Mouse (Mus musculus) liver, embryonic 16.5 days (tissue): ENCODE measurements around the gene Adcy5. TPM values are rescaled to one million over a fixed set of nuclear protein-coding genes. Genes with fewer than 3 reads are reported as not detected.

Source experiments
- ATAC-seq: fragments of 200-750 bp; cut with Nextera tagmentation; 2 replicates; pipeline ENCODE4 v1.8.0; 2017; ENCODE audit warnings: low read depth, mild to moderate bottlenecking, moderate number of reproducible peaks, moderate library complexity
- H3K27ac ChIP-seq: fragments of 300-500 bp; sonication (generic); 2 replicates; pipeline ENCODE4 v1.5.1; 2014; ENCODE audit warnings: mild to moderate bottlenecking, low read length
- H3K27me3 ChIP-seq: fragments of 300-500 bp; sonication (generic); 2 replicates; pipeline ENCODE4 v1.6.1; 2014; ENCODE audit warnings: low read depth, low read length, mixed read lengths; ENCODE audit not compliant: control insufficient read depth, insufficient read depth
- H3K36me3 ChIP-seq: fragments of 300-500 bp; sonication (generic); 2 replicates; pipeline ENCODE4 v1.6.1; 2014; ENCODE audit warnings: mild to moderate bottlenecking; ENCODE audit not compliant: control insufficient read depth, insufficient read depth
- H3K4me1 ChIP-seq: fragments of 300-500 bp; sonication (generic); 2 replicates; pipeline ENCODE4 v1.6.1; 2014; ENCODE audit warnings: low read depth, low read length, mixed read lengths; ENCODE audit not compliant: control insufficient read depth
- H3K4me2 ChIP-seq: fragments of 300-500 bp; sonication (generic); 2 replicates; pipeline ENCODE4 v1.6.1; 2014; ENCODE audit warnings: low read depth, low read length, mixed read lengths
- H3K4me3 ChIP-seq: fragments of 300-500 bp; sonication (generic); 2 replicates; pipeline ENCODE4 v1.5.1; 2014; ENCODE audit warnings: low read depth, mild to moderate bottlenecking, low read length
- H3K9ac ChIP-seq: fragments of 300-500 bp; sonication (generic); 2 replicates; pipeline ENCODE4 v1.6.1; 2014; ENCODE audit warnings: low read depth, low read length
- H3K9me3 ChIP-seq: fragments of 300-500 bp; sonication (generic); replicated peaks from 2 replicates; pipeline ENCODE4 v1.6.1; 2016; ENCODE audit warnings: low read length; ENCODE audit not compliant: control insufficient read depth
- WGBS: fragments of 180-500 bp; shearing (Covaris S2); extraction: QIAGEN DNeasy Blood & Tissue Kit; methylation state at CpG from one replicate; pipeline ENCODE4 v1.1.7; 2014; ENCODE audit not compliant: insufficient replicate concordance; 5-methylcytosine and 5-hydroxymethylcytosine counted together
- polyA plus RNA-seq: library from polyadenylated mRNA; unstranded; fragments of >200 nt; fragmentation: Nextera tagmentation; extraction: Ambion mirVana; gene quantifications from 2 replicates; pipeline ENCODE4 v1.2.1, GENCODE M21; 2015

The Adcy5 gene
- polyA plus RNA-seq, 1 experiment from 2014 or later, result 0.22 TPM

DNA sequence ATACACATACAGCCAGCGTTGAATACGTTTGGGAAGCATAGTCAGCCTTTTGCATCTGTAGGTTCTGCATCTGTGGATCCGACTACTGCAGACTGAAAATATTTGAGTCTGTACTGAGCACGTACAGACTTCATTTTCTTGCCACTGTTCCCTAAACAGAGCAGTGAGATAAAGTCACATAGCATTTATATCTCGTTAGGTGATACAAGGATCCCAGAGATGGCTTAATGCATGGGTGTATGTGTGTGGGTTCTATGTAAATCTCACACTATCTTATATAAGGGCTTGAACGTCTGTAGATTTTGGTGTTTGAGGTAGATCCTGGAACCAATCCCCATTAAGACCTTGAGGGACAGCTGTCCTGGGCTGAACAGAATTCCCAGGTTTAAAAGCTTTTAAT is 10.7 kb downstream of the Adcy5 start:
- no peaks in the 10 kb centered on the region for H3K4me1 ChIP-seq
- 61% methylated on average over 6 of the region's 6 CpGs for WGBS
- 0 out of 2 replicates have a peak, but pooled peaks cover 2% of the 10 kb centered on the region for H3K27me3 ChIP-seq
- no peak overlapping the region for H3K4me3 ChIP-seq
- H3K9me3 ChIP-seq, result no peaks in the 10 kb centered on the region
- H3K36me3 ChIP-seq, result no peaks in the 10 kb centered on the region
- no peak for ATAC-seq
- no peak overlapping the region for H3K27ac ChIP-seq
- H3K4me2 ChIP-seq, result no peak overlapping the region
- H3K9ac ChIP-seq, result no peak overlapping the region

DNA sequence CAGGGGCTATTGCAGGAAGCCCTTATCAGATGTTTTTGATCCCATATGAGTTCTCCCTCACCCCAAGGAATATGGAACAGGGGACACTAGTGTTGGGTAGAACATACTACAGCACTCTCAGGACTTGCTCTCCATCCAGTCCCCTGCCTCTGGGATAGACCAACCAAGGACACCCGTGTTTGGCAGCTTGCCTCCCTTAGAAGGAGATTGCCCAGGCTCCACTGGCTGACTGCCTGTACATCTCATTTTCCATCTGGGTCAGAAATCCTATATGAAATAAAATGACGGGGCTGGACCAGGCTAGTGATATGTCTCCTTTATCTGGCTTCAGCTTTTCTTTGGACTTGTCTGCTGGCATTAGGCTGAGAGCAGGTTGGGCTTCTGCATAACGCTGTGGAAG is 11.1 kb downstream of the Adcy5 start:
- no peak overlapping the region for H3K9ac ChIP-seq
- H3K4me3 ChIP-seq, result no peak overlapping the region
- H3K36me3 ChIP-seq, result no peaks in the 10 kb centered on the region
- ATAC-seq, result no peak
- H3K4me1 ChIP-seq, result no peaks in the 10 kb centered on the region
- H3K9me3 ChIP-seq, result no peaks in the 10 kb centered on the region
- H3K27ac ChIP-seq, result no peak overlapping the region
- 74% methylated on average over 3 of the region's 3 CpGs for WGBS
- 0 out of 2 replicates have a peak, but pooled peaks cover 2% of the 10 kb centered on the region for H3K27me3 ChIP-seq
- H3K4me2 ChIP-seq, result no peak overlapping the region

DNA sequence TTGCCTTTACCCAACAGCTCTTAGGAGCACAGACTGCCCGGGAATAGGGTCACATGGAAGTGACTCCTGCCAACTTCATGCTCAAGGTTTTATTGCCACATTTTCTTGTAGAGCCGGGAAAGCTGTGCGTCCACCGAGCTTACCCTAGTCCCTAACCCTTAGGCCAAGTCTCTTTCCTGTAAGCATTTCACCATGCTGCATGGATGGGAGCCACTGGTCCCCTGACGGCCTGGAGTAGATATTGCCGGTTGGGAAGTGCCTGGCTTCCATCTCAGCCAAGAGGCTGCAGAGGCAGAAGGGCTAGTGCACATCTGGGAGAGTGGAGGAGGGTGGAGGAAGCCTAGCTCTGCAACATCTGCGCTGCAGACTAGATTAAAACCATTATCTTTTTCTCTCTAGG is 14.8 kb downstream of the Adcy5 start:
- H3K9ac ChIP-seq, result no peak overlapping the region
- no peak overlapping the region for H3K27ac ChIP-seq
- no peak overlapping the region for H3K4me3 ChIP-seq
- no peaks in the 10 kb centered on the region for H3K36me3 ChIP-seq
- H3K4me2 ChIP-seq, result no peak overlapping the region
- H3K9me3 ChIP-seq, result no peaks in the 10 kb centered on the region
- no peaks in the 10 kb centered on the region for H3K4me1 ChIP-seq
- H3K27me3 ChIP-seq, result no peaks in the 10 kb centered on the region
- no peak for ATAC-seq
- 60% methylated on average over 7 of the region's 7 CpGs for WGBS

DNA sequence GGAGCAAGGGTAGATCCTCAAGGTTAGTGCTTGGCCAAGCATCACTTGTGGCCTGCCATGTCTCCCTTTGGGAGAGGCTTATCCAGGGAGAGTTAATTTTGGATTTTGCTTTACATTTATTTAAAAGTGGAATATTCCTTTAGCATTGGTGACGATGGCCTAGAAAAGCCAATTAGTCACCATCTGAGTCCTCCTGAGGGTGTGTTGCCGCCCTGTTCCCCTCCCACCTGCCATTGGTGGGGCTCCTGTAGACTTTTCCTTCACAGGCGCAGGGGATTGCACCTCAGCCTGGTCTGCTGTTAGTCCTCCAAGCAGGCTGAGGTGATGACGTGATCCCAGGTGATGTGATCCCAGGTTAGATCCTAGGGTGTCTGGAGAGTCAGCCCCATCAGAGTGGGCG is 17.5 kb downstream of the Adcy5 start:
- Histone ChIP-seq H3K9me3 (no peaks in the 10 kb centered on the region), H3K27me3 (no peaks in the 10 kb centered on the region), H3K27ac (no peak overlapping the region), H3K4me1 (no peaks in the 10 kb centered on the region), H3K4me3 (no peak overlapping the region), H3K36me3 (no peaks in the 10 kb centered on the region), H3K9ac (no peak overlapping the region), H3K4me2 (no peak overlapping the region)
- WGBS, result 57% methylated on average over 5 of the region's 5 CpGs
- no peak for ATAC-seq

DNA sequence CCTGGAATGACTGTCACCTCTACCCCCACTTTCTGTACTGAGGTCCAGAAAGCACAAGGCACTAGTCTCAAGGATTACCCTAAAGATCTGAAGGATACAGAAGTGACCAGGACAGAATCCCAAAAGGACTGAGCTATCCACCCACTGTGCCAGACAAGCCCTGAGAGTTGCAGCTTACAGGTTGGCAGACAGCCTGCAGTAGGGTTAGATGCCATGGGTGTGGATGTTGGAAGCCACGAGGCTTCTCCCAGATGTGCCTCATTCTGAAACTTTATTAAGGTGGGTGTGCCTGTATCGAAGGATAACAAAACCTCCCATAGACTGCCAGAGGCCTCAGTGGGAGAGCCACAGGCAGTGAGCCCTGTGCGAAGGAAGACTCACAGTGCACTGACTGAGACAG is 23.8 kb downstream of the Adcy5 start:
- WGBS, result 55% methylated on average over 3 of the region's 3 CpGs
- no peak overlapping the region for H3K27ac ChIP-seq
- ATAC-seq, result no peak

DNA sequence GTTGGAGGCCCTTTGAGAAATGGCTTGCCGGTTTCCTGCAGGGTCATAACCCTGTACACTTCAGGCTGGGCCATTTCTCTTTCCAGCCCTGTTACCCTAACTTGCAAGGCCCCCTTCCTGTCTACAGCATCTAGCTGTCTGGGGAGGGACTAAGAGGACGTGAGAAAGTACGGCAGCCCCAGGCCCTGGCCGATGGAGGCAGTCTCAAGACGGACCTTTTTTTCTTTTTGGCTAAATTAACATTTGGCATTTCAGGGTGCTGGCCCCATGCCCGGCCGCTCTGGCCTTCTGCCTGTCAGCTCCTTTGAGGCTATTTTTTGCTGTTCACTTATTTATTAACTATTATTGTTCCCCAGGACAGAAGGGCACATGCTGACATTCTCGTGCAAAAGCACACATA is 24.4 kb downstream of the Adcy5 start:
- H3K9ac ChIP-seq, result no peak overlapping the region

More for the DNA sequence above, 23.8 kb downstream of the Adcy5 start:
- no peak overlapping the region for H3K9ac ChIP-seq
- H3K4me1 ChIP-seq, result no peaks in the 10 kb centered on the region
- no peaks in the 10 kb centered on the region for H3K27me3 ChIP-seq
- no peaks in the 10 kb centered on the region for H3K9me3 ChIP-seq
- no peaks in the 10 kb centered on the region for H3K36me3 ChIP-seq
- H3K4me2 ChIP-seq, result no peak overlapping the region
- H3K4me3 ChIP-seq, result no peak overlapping the region

DNA sequence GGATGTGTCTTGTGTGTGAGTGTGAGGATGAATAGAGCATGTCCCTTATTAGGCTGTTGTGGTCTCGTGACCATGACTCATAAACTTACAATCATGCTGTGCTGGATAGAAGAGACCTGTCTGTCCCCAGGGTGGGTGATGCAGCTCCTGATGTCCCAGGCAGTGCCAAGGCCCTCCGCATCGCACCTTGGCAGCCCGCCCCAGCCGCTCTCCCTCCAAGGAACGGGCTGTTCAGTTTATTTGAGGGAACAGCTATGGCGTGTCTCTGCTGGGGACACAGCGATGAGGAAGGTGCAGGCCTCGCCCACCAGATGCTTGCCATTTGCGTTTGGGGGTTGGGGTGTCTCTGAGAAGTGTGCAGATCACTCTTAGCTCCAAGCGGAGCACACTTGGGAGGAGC is 28.5 kb downstream of the Adcy5 start:
- no peak overlapping the region for H3K4me3 ChIP-seq
- H3K27ac ChIP-seq, result no peak overlapping the region
- no peaks in the 10 kb centered on the region for H3K27me3 ChIP-seq
- ATAC-seq, result no peak
- no peaks in the 10 kb centered on the region for H3K9me3 ChIP-seq
- H3K4me1 ChIP-seq, result no peaks in the 10 kb centered on the region
- 64% methylated on average over 11 of the region's 11 CpGs for WGBS
- no peaks in the 10 kb centered on the region for H3K36me3 ChIP-seq
- H3K4me2 ChIP-seq, result no peak overlapping the region
- no peak overlapping the region for H3K9ac ChIP-seq

More for the DNA sequence above, 24.4 kb downstream of the Adcy5 start:
- Histone ChIP-seq H3K9me3 (no peaks in the 10 kb centered on the region), H3K36me3 (no peaks in the 10 kb centered on the region), H3K4me1 (no peaks in the 10 kb centered on the region), H3K27ac (no peak overlapping the region), H3K4me3 (no peak overlapping the region), H3K4me2 (no peak overlapping the region), H3K27me3 (no peaks in the 10 kb centered on the region)
- no peak for ATAC-seq
- WGBS, result 66% methylated on average over 8 of the region's 8 CpGs

DNA sequence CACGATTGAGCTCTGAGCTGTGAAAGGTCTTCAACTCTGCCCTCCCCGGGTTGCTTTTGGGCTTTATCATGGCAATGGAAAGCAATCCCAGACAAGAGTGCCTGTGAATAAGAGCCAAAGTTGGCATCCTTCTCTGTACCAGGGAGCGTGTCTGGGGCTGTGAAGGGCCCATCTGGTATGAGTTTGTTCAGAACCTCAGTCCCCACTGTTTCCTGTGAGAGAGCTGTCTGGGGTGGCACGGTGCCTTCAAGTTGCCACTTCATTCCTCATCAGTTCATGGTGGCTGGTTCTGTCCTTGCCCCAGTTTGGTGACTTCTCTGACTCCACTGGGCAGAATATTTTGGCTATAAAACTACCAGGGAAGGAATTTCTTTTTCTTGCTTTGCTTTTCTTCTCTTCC is 33.4 kb downstream of the Adcy5 start:
- Histone ChIP-seq H3K27ac (no peak overlapping the region), H3K4me3 (no peak overlapping the region), H3K9me3 (no peaks in the 10 kb centered on the region), H3K9ac (no peak overlapping the region), H3K4me1 (no peaks in the 10 kb centered on the region), H3K4me2 (no peak overlapping the region), H3K27me3 (no peaks in the 10 kb centered on the region), H3K36me3 (no peaks in the 10 kb centered on the region)
- WGBS, result 53% methylated on average over 4 of the region's 4 CpGs
- ATAC-seq, result no peak

DNA sequence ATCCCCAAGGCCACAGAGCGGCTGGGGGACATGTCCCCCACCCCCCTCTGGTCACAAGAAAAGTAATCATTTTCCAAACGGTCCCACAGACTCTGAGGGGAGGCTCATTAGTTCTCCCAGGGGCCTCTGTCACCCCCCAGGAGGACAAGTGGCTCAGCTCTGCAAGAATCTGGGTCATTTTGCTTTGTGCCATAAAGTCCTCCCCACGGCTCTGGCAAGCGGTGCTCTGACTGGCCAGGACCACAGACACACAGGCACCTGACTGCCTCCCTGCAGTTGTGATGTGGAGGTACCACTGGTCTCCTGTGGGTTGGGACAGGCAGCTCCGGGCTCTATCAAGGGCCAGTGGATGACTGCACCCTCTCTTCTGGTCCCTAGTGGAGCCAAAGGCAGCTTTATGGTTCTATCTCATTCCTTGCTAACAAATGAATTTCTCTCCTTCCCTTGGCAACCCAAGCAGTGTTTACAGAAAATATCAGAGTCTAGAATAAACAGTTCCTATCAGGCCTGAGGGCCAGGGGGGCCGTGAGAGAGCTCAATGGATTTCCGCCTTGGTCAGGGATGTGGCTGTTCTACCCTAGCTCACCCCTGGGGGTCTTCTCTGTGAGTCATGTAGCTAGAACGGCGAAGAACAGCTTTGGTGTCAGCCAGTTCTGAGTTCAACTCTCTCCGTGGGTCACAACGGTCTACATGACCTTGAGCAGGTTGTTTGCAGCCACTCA is 34.9 kb downstream of the Adcy5 start:
- Histone ChIP-seq H3K9ac (no peak overlapping the region), H3K9me3 (no peaks in the 10 kb centered on the region), H3K27me3 (no peaks in the 10 kb centered on the region), H3K36me3 (no peaks in the 10 kb centered on the region), H3K27ac (no peak overlapping the region), H3K4me3 (no peak overlapping the region), H3K4me1 (no peaks in the 10 kb centered on the region), H3K4me2 (no peak overlapping the region)
- WGBS, result 48% methylated on average over 11 of the region's 11 CpGs
- 0 out of 2 replicates have a peak, but pooled peaks have one; percentile 9 for ATAC-seq
